In the genomic region with DNA sequence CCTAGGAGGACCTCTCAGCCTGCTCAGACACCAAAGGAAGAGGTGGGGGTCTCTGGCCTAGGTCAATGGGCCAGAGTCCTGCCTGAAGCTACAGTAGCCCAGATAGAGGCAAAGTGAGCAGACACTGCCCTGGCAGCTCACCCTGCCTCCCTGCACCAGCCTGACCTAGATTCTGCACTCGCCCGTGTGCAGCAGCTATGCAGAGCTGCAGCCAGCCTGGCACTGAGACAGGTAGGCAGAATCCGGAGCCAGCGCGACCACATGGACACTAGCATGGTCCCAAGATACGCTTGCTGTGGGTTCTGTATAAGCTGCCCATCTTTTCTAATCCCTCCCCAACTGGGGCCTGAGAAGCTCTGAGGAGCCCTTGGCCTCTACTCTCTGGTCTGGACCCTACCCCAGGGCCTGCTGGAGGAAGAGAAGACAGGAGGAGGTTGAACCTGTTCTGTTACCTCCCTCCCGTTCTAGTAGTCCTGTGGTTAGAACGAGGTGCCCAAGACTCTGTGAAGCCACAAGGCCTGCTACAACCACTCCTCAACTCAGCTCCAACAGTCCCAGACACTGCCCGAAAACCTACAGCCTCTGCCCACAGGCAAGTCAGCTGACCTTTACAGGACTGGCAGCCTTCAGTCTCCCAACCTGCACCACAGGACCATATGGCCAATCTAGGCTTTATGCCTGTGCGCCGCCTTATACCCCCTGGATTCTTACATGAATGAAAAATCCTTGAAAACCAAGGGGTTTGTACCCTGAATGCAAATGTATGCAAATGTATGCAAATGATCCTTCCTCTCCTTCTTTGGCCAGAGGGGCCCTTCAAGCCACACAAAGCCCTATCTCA, we compare ENCODE assay signal across 12 mouse cellular contexts. TPM values are rescaled to one million over a fixed set of nuclear protein-coding genes. Genes with fewer than 3 reads are reported as not detected.
DNase-seq lines count a peak whose midpoint lies in the region; ATAC-seq lines count a peak whose summit lies in the region.
"Had no signal": no experiment of that assay in that cellular context is flagged by ENCODE, and none has a peak within 500 bp of the region (broad histone marks: within the 10 kb centered on the region; RNA-seq: fewer than 3 reads in every experiment).

No protein-coding gene starts in this region.

- H3K9ac ChIP-seq in midbrain, embryonic 14.5 days (replicated peaks; ENCODE audit: low read length): no peak overlapping the region
- H3K9ac ChIP-seq: limb, embryonic 12.5 days had no signal

- ATAC-seq in frontal cortex, adult (ENCODE audit: low TSS enrichment): peak; percentile 55
- peak; percentile 49; the same call in 1 of the 2 replicates for ATAC-seq in midbrain, embryonic 14.5 days (ENCODE audit: low FRiP score, low TSS enrichment)

- WGBS in hindbrain, embryonic 10.5 days: 88% methylated on average over 11 of the region's 11 CpGs
- WGBS in midbrain, embryonic 14.5 days: 68% methylated on average over 11 of the region's 11 CpGs

- peak overlapping the region; percentile 56 for H3K27ac ChIP-seq in hindbrain, embryonic 10.5 days
- H3K27ac ChIP-seq in midbrain, embryonic 14.5 days (replicated peaks; ENCODE audit: low read depth, low read length): peak overlapping the region; percentile 49
- H3K27ac ChIP-seq: limb, embryonic 12.5 days had no signal

- H3K4me3 ChIP-seq in hindbrain, embryonic 10.5 days: no peak overlapping the region
- H3K4me3 ChIP-seq in midbrain, embryonic 14.5 days (replicated peaks; ENCODE audit: low read depth, low read length): no peak overlapping the region
- H3K4me3 ChIP-seq: limb, embryonic 12.5 days had no signal

- H3K27me3 ChIP-seq in hindbrain, embryonic 10.5 days (ENCODE audit: insufficient read depth, poor library complexity, severe bottlenecking): 0 out of 2 replicates have a peak, but pooled peaks cover 6% of the 10 kb centered on the region
- no peaks in the 10 kb centered on the region for H3K27me3 ChIP-seq in midbrain, embryonic 14.5 days (ENCODE audit: control insufficient read depth, insufficient read depth, low read length)

- H3K4me1 ChIP-seq in hindbrain, embryonic 10.5 days (replicated peaks): peaks cover 46% of the 10 kb centered on the region
- peaks cover 16% of the 10 kb centered on the region for H3K4me1 ChIP-seq in midbrain, embryonic 14.5 days (ENCODE audit: control insufficient read depth, insufficient read depth, low read length)

- no peaks in the 10 kb centered on the region for H3K36me3 ChIP-seq in hindbrain, embryonic 10.5 days
- no peaks in the 10 kb centered on the region for H3K36me3 ChIP-seq in midbrain, embryonic 14.5 days (ENCODE audit: control insufficient read depth, insufficient read depth, low read length)
- H3K36me3 ChIP-seq: limb, embryonic 12.5 days had no signal

- no peak overlapping the region for H3K4me2 ChIP-seq in midbrain, embryonic 14.5 days (ENCODE audit: low read length)
- H3K4me2 ChIP-seq: limb, embryonic 12.5 days had no signal

- H3K9me3 ChIP-seq in hindbrain, embryonic 10.5 days: no peaks in the 10 kb centered on the region
- no peaks in the 10 kb centered on the region for H3K9me3 ChIP-seq in midbrain, embryonic 14.5 days (ENCODE audit: control insufficient read depth, low read length)
- H3K9me3 ChIP-seq: limb, embryonic 12.5 days had no signal

- DNase-seq in frontal cortex, adult 2 months (ENCODE audit: extremely low spot score in 1 of 2, low spot score in 1 of 2): no peak
- peak; percentile 92 to 94 for DNase-seq in cerebellum, postnatal 10 days
- no peak for DNase-seq in hindbrain, embryonic 10.5 days (ENCODE audit: low spot score)
- DNase-seq in midbrain, embryonic 14.5 days: no peak
- DNase-seq in liver: no peak
- DNase-seq in heart, adult 8-10 months (ENCODE audit: low spot score): no peak
- DNase-seq in thymus, postnatal 10 days (ENCODE audit: low spot score in 2 of 2): no peak
- DNase-seq: kidney, adult 18-20 months; lung, adult 18-20 months; thymus, adult 18-20 months had no signal

RNA-seq across cellular contexts. Expression of a gene that starts 32.2 kb away (rescaled TPM):
- polyA plus RNA-seq in frontal cortex, adult 2 months (2012; rRNA removed): 89.8 and 98.3 TPM in 2 replicates
- 2.1 and 2.6 TPM in 2 replicates for polyA plus RNA-seq in hindbrain, embryonic 10.5 days (2016; fragmentation: Nextera tagmentation; extraction: Ambion mirVana)
- polyA plus RNA-seq in midbrain, embryonic 14.5 days (2014; fragmentation: Nextera tagmentation; extraction: Ambion mirVana): 12.1 and 13.0 TPM in 2 replicates
- under 1 TPM in 1 of 4 experiments, not detected in 3; 0.06 TPM for total RNA-seq in heart, adult 8-10 months (2022)

RNA-seq across cellular contexts. Expression of a gene that starts 42.4 kb away (rescaled TPM):
- polyA plus RNA-seq in frontal cortex, adult 2 months (2012; rRNA removed): 16.7 and 21.1 TPM in 2 replicates
- polyA plus RNA-seq in hindbrain, embryonic 10.5 days (2016; fragmentation: Nextera tagmentation; extraction: Ambion mirVana): 19.9 and 21.4 TPM in 2 replicates
- 6.0 and 10.0 TPM in 2 replicates for polyA plus RNA-seq in midbrain, embryonic 14.5 days (2014; fragmentation: Nextera tagmentation; extraction: Ambion mirVana)
- 10 to 100 TPM; 18.5 to 26.0 (median 22.6) TPM for total RNA-seq in heart, adult 8-10 months (2022)

Comparison
In these comparisons a context has a peak if more than half of its experiments do, and no peak if none do; other contexts are left out.
1. DNase-seq: peak in cerebellum, postnatal 10 days (2 of 2); none in frontal cortex, adult 2 months (0 of 2), hindbrain, embryonic 10.5 days (single experiment), midbrain, embryonic 14.5 days (single experiment), liver (single experiment), heart, adult 8-10 months (single experiment) and thymus, postnatal 10 days (0 of 2).